Comparison of ENCODE assay signal across 29 mouse cellular contexts in genomic region chr2:129414593-129414992, GRCm38 (mm10). TPM values are rescaled to one million over a fixed set of nuclear protein-coding genes. Genes with fewer than 3 reads are reported as not detected.
DNase-seq lines count a peak whose midpoint lies in the region; ATAC-seq and TF ChIP-seq lines count a peak whose summit lies in the region.
"Had no signal": no experiment of that assay in that cellular context is flagged by ENCODE, and none has a peak within 500 bp of the region (broad histone marks: within the 10 kb centered on the region; RNA-seq: fewer than 3 reads in every experiment).

No protein-coding gene starts in this region.

- no peaks in the 10 kb centered on the region for H3K36me3 ChIP-seq in forebrain, embryonic 16.5 days (ENCODE audit: control insufficient read depth, insufficient read depth)
- H3K36me3 ChIP-seq in forebrain, embryonic 12.5 days (replicated peaks), result no peaks in the 10 kb centered on the region
- no peaks in the 10 kb centered on the region for H3K36me3 ChIP-seq in midbrain, embryonic 15.5 days (replicated peaks)
- no peaks in the 10 kb centered on the region for H3K36me3 ChIP-seq in midbrain, embryonic 10.5 days
- no peaks in the 10 kb centered on the region for H3K36me3 ChIP-seq in hindbrain, embryonic 12.5 days

- H3K4me3 ChIP-seq in forebrain, embryonic 16.5 days (replicated peaks; ENCODE audit: low read length), result no peak overlapping the region
- H3K4me3 ChIP-seq in forebrain, embryonic 12.5 days (replicated peaks), result no peak overlapping the region
- H3K4me3 ChIP-seq in midbrain, embryonic 15.5 days, result no peak overlapping the region
- H3K4me3 ChIP-seq in midbrain, embryonic 10.5 days, result no peak overlapping the region
- H3K4me3 ChIP-seq in hindbrain, embryonic 12.5 days, result no peak overlapping the region
- H3K4me3 ChIP-seq: erythroblast, embryonic 14.5 days had no signal

- no peak overlapping the region for H3K9ac ChIP-seq in forebrain, embryonic 16.5 days (replicated peaks; ENCODE audit: low read depth, low read length)
- H3K9ac ChIP-seq in forebrain, embryonic 12.5 days, result no peak overlapping the region
- no peak overlapping the region for H3K9ac ChIP-seq in midbrain, embryonic 15.5 days
- H3K9ac ChIP-seq in hindbrain, embryonic 12.5 days, result no peak overlapping the region
- H3K9ac ChIP-seq: liver, embryonic 14.5 days had no signal

- no peaks in the 10 kb centered on the region for H3K4me1 ChIP-seq in forebrain, embryonic 16.5 days (replicated peaks; ENCODE audit: control insufficient read depth, insufficient read depth, low read length)
- no peaks in the 10 kb centered on the region; the same call in 1 of the 2 replicates for H3K4me1 ChIP-seq in forebrain, embryonic 12.5 days
- H3K4me1 ChIP-seq in midbrain, embryonic 15.5 days, result 0 out of 2 replicates have a peak, but pooled peaks cover 5% of the 10 kb centered on the region
- peaks cover 5% of the 10 kb centered on the region; the same call in 1 of the 2 replicates for H3K4me1 ChIP-seq in midbrain, embryonic 10.5 days
- no peaks in the 10 kb centered on the region for H3K4me1 ChIP-seq in hindbrain, embryonic 12.5 days

- no peaks in the 10 kb centered on the region for H3K9me3 ChIP-seq in forebrain, embryonic 16.5 days (ENCODE audit: control insufficient read depth, low read length)
- H3K9me3 ChIP-seq in forebrain, embryonic 12.5 days, result no peaks in the 10 kb centered on the region
- H3K9me3 ChIP-seq in midbrain, embryonic 15.5 days, result no peaks in the 10 kb centered on the region
- no peaks in the 10 kb centered on the region for H3K9me3 ChIP-seq in midbrain, embryonic 10.5 days (replicated peaks)
- no peaks in the 10 kb centered on the region for H3K9me3 ChIP-seq in hindbrain, embryonic 12.5 days (replicated peaks)

- no peak for TF ChIP-seq CTCF in brain, embryonic 14.5 days (IDR thresholded peaks at IDR 0.05; ENCODE audit: borderline replicate concordance, extremely low read depth, insufficient read depth, insufficient read length)

- WGBS in forebrain, embryonic 16.5 days, result 83% methylated on average over 3 of the region's 3 CpGs
- whole genome bisulfite sequencing in forebrain, embryonic 12.5 days, result 88% methylated on average over 3 of the region's 3 CpGs
- 76% methylated on average over 3 of the region's 3 CpGs for WGBS in midbrain, embryonic 15.5 days
- WGBS in midbrain, embryonic 10.5 days, result 85% methylated on average over 3 of the region's 3 CpGs
- WGBS in hindbrain, embryonic 12.5 days, result 84% methylated on average over 3 of the region's 3 CpGs

- ATAC-seq in forebrain, embryonic 16.5 days, result 0 out of 2 replicates have a peak, but pooled peaks have one; percentile 38
- ATAC-seq in forebrain, embryonic 12.5 days (ENCODE audit: low FRiP score), result no peak
- peak; percentile 73 for ATAC-seq in midbrain, embryonic 15.5 days (replicated peaks)
- no peak for ATAC-seq in hindbrain, embryonic 12.5 days (ENCODE audit: low FRiP score)
- ATAC-seq: intestine, embryonic 16.5 days; Patski had no signal

- H3K4me2 ChIP-seq in forebrain, embryonic 16.5 days (ENCODE audit: low read length), result no peak overlapping the region
- no peak overlapping the region for H3K4me2 ChIP-seq in forebrain, embryonic 12.5 days
- no peak overlapping the region for H3K4me2 ChIP-seq in midbrain, embryonic 15.5 days
- H3K4me2 ChIP-seq in hindbrain, embryonic 12.5 days (replicated peaks), result no peak overlapping the region

- TF ChIP-seq POLR2A in brain, embryonic 14.5 days (IDR thresholded peaks at IDR 0.05; ENCODE audit: borderline replicate concordance, extremely low read depth, insufficient read depth, insufficient read length, poor library complexity, severe bottlenecking), result no peak

- DNase-seq in layer of hippocampus, adult 18-20 months (ENCODE audit: low spot score in 2 of 2), result peak; percentile 9 to 30
- DNase-seq in layer of hippocampus, postnatal 14 days (ENCODE audit: low spot score in 2 of 2), result no peak
- no peak for DNase-seq in midbrain, embryonic 10.5 days (ENCODE audit: low spot score)
- DNase-seq in brain, embryonic 14.5 days (ENCODE audit: low read depth), result peak; percentile 51
- DNase-seq: adrenal gland, postnatal 10 days; cerebellum, adult 2 months; cerebellum, postnatal 14 days; heart, postnatal 14 days; kidney, adult 8-10 months; kidney, postnatal 4 days; liver; lung, adult 2 months; lung, postnatal 10 days; right cerebral cortex, postnatal 4 days; thymus, postnatal 4 days had no signal

- no peaks in the 10 kb centered on the region for H3K27me3 ChIP-seq in forebrain, embryonic 16.5 days (replicated peaks; ENCODE audit: control insufficient read depth, insufficient read depth, low read length)
- H3K27me3 ChIP-seq in forebrain, embryonic 12.5 days, result no peaks in the 10 kb centered on the region
- H3K27me3 ChIP-seq in midbrain, embryonic 15.5 days (replicated peaks), result no peaks in the 10 kb centered on the region
- H3K27me3 ChIP-seq in midbrain, embryonic 10.5 days (ENCODE audit: low read depth, poor library complexity, severe bottlenecking), result no peaks in the 10 kb centered on the region
- no peaks in the 10 kb centered on the region for H3K27me3 ChIP-seq in hindbrain, embryonic 12.5 days

- H3K27ac ChIP-seq in forebrain, embryonic 16.5 days (ENCODE audit: low read length), result 0 out of 2 replicates have a peak overlapping the region, but pooled peaks have one; percentile 11
- H3K27ac ChIP-seq in forebrain, embryonic 12.5 days, result no peak overlapping the region
- 0 out of 2 replicates have a peak overlapping the region, but pooled peaks have one; percentile 15 for H3K27ac ChIP-seq in midbrain, embryonic 15.5 days
- no peak overlapping the region for H3K27ac ChIP-seq in midbrain, embryonic 10.5 days (replicated peaks)
- H3K27ac ChIP-seq in hindbrain, embryonic 12.5 days, result no peak overlapping the region
- H3K27ac ChIP-seq: kidney, postnatal 0 days; liver, embryonic 14.5 days had no signal

RNA-seq across cellular contexts. Expression of gene Il1b, which starts 43.7 kb away (rescaled TPM):
- polyA plus RNA-seq in forebrain, embryonic 16.5 days (2015; fragmentation: Nextera tagmentation; extraction: Ambion mirVana), result not detected in 2 replicates
- polyA plus RNA-seq in forebrain, embryonic 12.5 days (2016; fragmentation: Nextera tagmentation; extraction: Ambion mirVana), result not detected in 2 replicates
- total RNA-seq in layer of hippocampus, adult 18-20 months (2021), result not detected
- total RNA-seq in layer of hippocampus, postnatal 14 days (2021), result not detected
- polyA plus RNA-seq in midbrain, embryonic 15.5 days (2015; fragmentation: Nextera tagmentation; extraction: Ambion mirVana), result not detected in 2 replicates
- 0.14 TPM in 1 of 2 replicates, not detected in the other for polyA plus RNA-seq in midbrain, embryonic 10.5 days (2016; fragmentation: Nextera tagmentation; extraction: Ambion mirVana)
- 0.10 TPM in 1 of 2 replicates, not detected in the other for polyA plus RNA-seq in brain, embryonic 14.5 days (2012; rRNA removed)
- polyA plus RNA-seq in hindbrain, embryonic 12.5 days (2016; fragmentation: Nextera tagmentation; extraction: Ambion mirVana), result not detected in 2 replicates
- total RNA-seq: gastrocnemius, adult 8-10 months; layer of hippocampus, postnatal 10 days; left cerebral cortex, postnatal 10 days had no signal
- polyA plus RNA-seq: erythroblast, embryonic 14.5 days; hindbrain, embryonic 11.5 days; neural tube, embryonic 11.5 days; Patski had no signal

Comparison
In these comparisons a context has a peak if more than half of its experiments do, and no peak if none do; other contexts are left out.
1. ATAC-seq: peak in forebrain, embryonic 16.5 days (single experiment) and midbrain, embryonic 15.5 days (single experiment); none in forebrain, embryonic 12.5 days (single experiment) and hindbrain, embryonic 12.5 days (single experiment).
2. H3K27ac ChIP-seq: peak in forebrain, embryonic 16.5 days (single experiment) and midbrain, embryonic 15.5 days (single experiment); none in forebrain, embryonic 12.5 days (single experiment), midbrain, embryonic 10.5 days (single experiment) and hindbrain, embryonic 12.5 days (single experiment).
3. DNase-seq: peak in layer of hippocampus, adult 18-20 months (2 of 2) and brain, embryonic 14.5 days (single experiment); none in layer of hippocampus, postnatal 14 days (0 of 2) and midbrain, embryonic 10.5 days (single experiment).